Mouse (Mus musculus) neural tube, postnatal 0 days (tissue): Measurements from ENCODE around the gene Stk11ip. TPM values are rescaled to one million over a fixed set of nuclear protein-coding genes. Genes with fewer than 3 reads are reported as not detected.

Source experiments
- polyA plus RNA-seq: library from polyadenylated mRNA; unstranded; fragments of >200 nt; fragmentation: Nextera tagmentation; extraction: Ambion mirVana; gene quantifications from 2 replicates; pipeline ENCODE4 v1.2.1, GENCODE M21; 2015

The Stk11ip gene
- 11.9 and 15.3 TPM in 2 replicates for polyA plus RNA-seq

GRCm38 (mm10) chr1:75521321-75522031 is at the start of gene Stk11ip:
Gene Stk11ip, plus strand, starts transcription at chr1:75521529.

GRCm38 (mm10) chr1:75478916-75479634 is 42.3 kb upstream of the Stk11ip start, which contains the start of the genes Chpf and Tmem198:
Gene Chpf, minus strand, starts transcription at chr1:75479307.
Gene Tmem198, plus strand, starts transcription at chr1:75479532.

GRCm38 (mm10) chr1:75505956-75506831 is 15.1 kb upstream of the Stk11ip start, which contains the start of gene Obsl1:
Gene Obsl1, minus strand, starts transcription at chr1:75506452.

GRCm38 (mm10) chr1:75507006-75507405 is 14.3 kb upstream of the Stk11ip start, which contains the start of gene Inha:
Gene Inha, plus strand, starts transcription at chr1:75507077.

GRCm38 (mm10) chr1:75545965-75546956 is 24.9 kb downstream of the Stk11ip start, which contains the start of gene Slc4a3:
Gene Slc4a3, plus strand, starts transcription at chr1:75546266.

Other genes with a start within 250 kb of the Stk11ip start
- 505 and 560 TPM in 2 replicates for gene Resp18, start 243.1 kb upstream of the Stk11ip start, polyA plus RNA-seq
- 125 and 134 TPM in 2 replicates for gene Dnpep, start 203.5 kb upstream of the Stk11ip start, polyA plus RNA-seq
- 2.2 and 2.5 TPM in 2 replicates for gene Des, start 161.2 kb upstream of the Stk11ip start, polyA plus RNA-seq
- gene Speg, start 146.2 kb upstream of the Stk11ip start, polyA plus RNA-seq = 21.1 and 25.5 TPM in 2 replicates
- 60.4 and 69.0 TPM in 2 replicates for gene Gmppa, start 85.6 kb upstream of the Stk11ip start, polyA plus RNA-seq
- 29.7 and 33.4 TPM in 2 replicates for gene Asic4, start 71.1 kb upstream of the Stk11ip start, polyA plus RNA-seq
- gene Chpf, start 42.2 kb upstream of the Stk11ip start, polyA plus RNA-seq = 69.9 and 71.1 TPM in 2 replicates
- gene Tmem198, start 42.0 kb upstream of the Stk11ip start, polyA plus RNA-seq = 35.9 and 43.4 TPM in 2 replicates
- 29.1 and 29.9 TPM in 2 replicates for gene Obsl1, start 15.1 kb upstream of the Stk11ip start, polyA plus RNA-seq
- 19.8 and 26.3 TPM in 2 replicates for gene Inha, start 14.5 kb upstream of the Stk11ip start, polyA plus RNA-seq
- gene Slc4a3, start 24.7 kb downstream of the Stk11ip start, polyA plus RNA-seq = 98.7 and 109 TPM in 2 replicates